Mouse (Mus musculus): ENCODE measurements around the gene Wwox. TPM values are rescaled to one million over a fixed set of nuclear protein-coding genes. Genes with fewer than 3 reads are reported as not detected.

The Wwox gene
- polyA plus RNA-seq, 1 experiment from 2014 or later = 13.7 TPM

GRCm38 (mm10) chr8:115173634-115174081, 734.2 kb downstream of the Wwox start:
- no peaks in the 10 kb centered on the region for H3K36me3 ChIP-seq
- H3K9ac ChIP-seq = no peak overlapping the region
- ATAC-seq (ENCODE audit: insufficient number of reproducible peaks, low FRiP score, low TSS enrichment, low read depth) = no peak
- H3K27ac ChIP-seq (replicated peaks) = no peak overlapping the region
- no peaks in the 10 kb centered on the region for H3K9me3 ChIP-seq (replicated peaks)
- H3K4me3 ChIP-seq (replicated peaks) = no peak overlapping the region
- no peaks in the 10 kb centered on the region for H3K27me3 ChIP-seq
- peaks cover 6% of the 10 kb centered on the region for H3K4me1 ChIP-seq
- 43% methylated on average over 14 of the region's 14 CpGs for WGBS
- 0 out of 2 replicates have a peak overlapping the region, but pooled peaks have one; percentile 4 for H3K4me2 ChIP-seq (replicated peaks)

- Histone ChIP-seq H3K4me2 (replicated peaks) (no peak overlapping the region), H3K4me1 (peaks cover 11% of the 10 kb centered on the region), H3K36me3 (no peaks in the 10 kb centered on the region), H3K27me3 (0 out of 2 replicates have a peak, but pooled peaks cover 2% of the 10 kb centered on the region), H3K9ac (no peak overlapping the region), H3K9me3 (replicated peaks) (no peaks in the 10 kb centered on the region), H3K27ac (replicated peaks) (no peak overlapping the region), H3K4me3 (replicated peaks) (no peak overlapping the region)
- ATAC-seq (ENCODE audit: insufficient number of reproducible peaks, low FRiP score, low TSS enrichment, low read depth) = no peak
- WGBS = 75% methylated on average over 6 of the region's 6 CpGs
Observed at GRCm38 (mm10) chr8:115185431-115185964, 746.0 kb downstream of the Wwox start.

- H3K27me3 ChIP-seq = 0 out of 2 replicates have a peak, but pooled peaks cover 2% of the 10 kb centered on the region
- no peak overlapping the region for H3K27ac ChIP-seq (replicated peaks)
- H3K9ac ChIP-seq = no peak overlapping the region
- H3K4me2 ChIP-seq (replicated peaks) = no peak overlapping the region
- 65% methylated on average over 13 of the region's 13 CpGs for WGBS
- H3K9me3 ChIP-seq (replicated peaks) = no peaks in the 10 kb centered on the region
- H3K4me1 ChIP-seq = peaks cover 11% of the 10 kb centered on the region
- H3K4me3 ChIP-seq (replicated peaks) = no peak overlapping the region
- no peaks in the 10 kb centered on the region for H3K36me3 ChIP-seq
- no peak for ATAC-seq (ENCODE audit: insufficient number of reproducible peaks, low FRiP score, low TSS enrichment, low read depth)
Observed at GRCm38 (mm10) chr8:115186121-115186811, 746.8 kb downstream of the Wwox start.

DNA sequence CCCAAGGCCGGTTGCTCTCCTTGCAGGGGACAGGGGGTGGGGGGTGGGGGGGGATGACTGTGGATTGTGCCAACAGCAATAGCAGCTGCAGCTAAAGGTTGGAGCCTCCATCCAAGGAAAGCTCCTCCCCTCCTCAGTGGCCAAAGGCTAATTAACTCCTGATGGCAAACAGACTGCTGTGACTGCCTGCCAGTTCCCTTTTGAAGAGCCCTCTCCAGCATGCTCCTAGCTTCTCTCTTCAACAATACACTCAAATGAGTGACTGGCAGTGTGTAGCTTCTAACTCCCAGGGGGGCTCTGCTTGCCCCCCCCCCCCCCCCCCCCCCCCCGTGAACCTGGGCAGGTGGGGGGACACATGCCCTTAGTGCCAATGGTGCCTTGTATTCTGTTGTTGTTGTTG, 747.4 kb downstream of the Wwox start:
- Histone ChIP-seq H3K4me3 (replicated peaks) (no peak overlapping the region), H3K4me1 (peaks cover 11% of the 10 kb centered on the region), H3K27ac (replicated peaks) (no peak overlapping the region), H3K4me2 (replicated peaks) (no peak overlapping the region), H3K9ac (no peak overlapping the region), H3K27me3 (0 out of 2 replicates have a peak, but pooled peaks cover 2% of the 10 kb centered on the region), H3K9me3 (replicated peaks) (no peaks in the 10 kb centered on the region), H3K36me3 (no peaks in the 10 kb centered on the region)
- 13% methylated on average over 2 of the region's 2 CpGs for WGBS
- no peak; the same call in 1 of the 2 replicates for ATAC-seq (ENCODE audit: insufficient number of reproducible peaks, low FRiP score, low TSS enrichment, low read depth)

- no peak for ATAC-seq (ENCODE audit: insufficient number of reproducible peaks, low FRiP score, low TSS enrichment, low read depth)
- 79% methylated on average over 4 of the region's 4 CpGs for WGBS
- no peak overlapping the region for H3K4me3 ChIP-seq (replicated peaks)
- H3K36me3 ChIP-seq = no peaks in the 10 kb centered on the region
- H3K4me1 ChIP-seq = peaks cover 11% of the 10 kb centered on the region
- H3K27ac ChIP-seq (replicated peaks) = no peak overlapping the region
- no peak overlapping the region for H3K4me2 ChIP-seq (replicated peaks)
- H3K9ac ChIP-seq = no peak overlapping the region
- no peaks in the 10 kb centered on the region for H3K9me3 ChIP-seq (replicated peaks)
- 0 out of 2 replicates have a peak, but pooled peaks cover 2% of the 10 kb centered on the region for H3K27me3 ChIP-seq
Observed at GRCm38 (mm10) chr8:115188446-115188845, 749.0 kb downstream of the Wwox start.

DNA sequence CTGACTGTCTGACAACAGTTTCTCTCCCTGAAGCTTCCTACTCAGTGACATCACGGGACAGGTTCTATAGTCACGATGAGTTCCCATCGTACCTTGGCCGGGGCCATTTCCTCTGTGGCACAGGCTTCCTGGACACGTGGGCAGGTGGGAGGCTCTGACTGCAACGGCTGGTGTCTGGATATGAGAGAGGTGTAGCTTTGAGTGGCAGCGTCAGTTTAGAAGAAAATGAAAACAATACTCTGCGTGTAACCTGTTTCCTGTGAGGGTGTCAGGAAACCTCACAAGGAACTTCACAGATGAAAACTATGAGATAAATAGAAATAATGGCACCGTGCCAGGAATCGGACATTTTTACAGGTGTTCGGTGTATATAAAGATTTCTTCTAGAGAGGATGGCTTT, 750.4 kb downstream of the Wwox start:
- 64% methylated on average over 11 of the region's 11 CpGs for WGBS
- no peak for ATAC-seq (ENCODE audit: insufficient number of reproducible peaks, low FRiP score, low TSS enrichment, low read depth)
- H3K4me1 ChIP-seq = peaks cover 11% of the 10 kb centered on the region

DNA sequence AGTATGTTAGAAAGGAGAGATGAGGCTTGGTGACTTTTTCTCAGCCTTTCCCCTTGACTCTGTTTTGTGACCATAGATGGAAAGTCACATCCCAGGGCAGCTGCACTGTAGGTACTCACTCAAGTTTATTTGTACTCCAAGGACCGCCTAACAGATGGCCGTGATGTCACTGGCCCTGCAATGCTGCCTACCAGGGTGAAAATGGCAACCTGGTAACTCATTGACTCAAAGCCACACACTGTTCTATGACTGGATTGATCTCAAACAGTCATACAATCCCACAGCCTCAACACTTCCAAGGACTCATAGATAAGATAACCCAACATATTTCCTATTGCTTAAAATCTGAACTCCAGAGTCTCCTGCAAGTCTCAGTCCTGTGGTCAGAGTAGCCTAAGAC, 754.3 kb downstream of the Wwox start:
- WGBS = 93% methylated on average over 2 of the region's 2 CpGs
- H3K4me2 ChIP-seq (replicated peaks) = no peak overlapping the region
- H3K9me3 ChIP-seq (replicated peaks) = no peaks in the 10 kb centered on the region
- H3K36me3 ChIP-seq = no peaks in the 10 kb centered on the region
- H3K9ac ChIP-seq = no peak overlapping the region
- no peak overlapping the region for H3K4me3 ChIP-seq (replicated peaks)
- H3K27me3 ChIP-seq = peaks cover 4% of the 10 kb centered on the region; the same call in 1 of the 2 replicates
- no peaks in the 10 kb centered on the region for H3K4me1 ChIP-seq
- ATAC-seq (ENCODE audit: insufficient number of reproducible peaks, low FRiP score, low TSS enrichment, low read depth) = no peak
- no peak overlapping the region for H3K27ac ChIP-seq (replicated peaks)

More for the DNA sequence above, 750.4 kb downstream of the Wwox start:
- Histone ChIP-seq H3K36me3 (no peaks in the 10 kb centered on the region), H3K9ac (no peak overlapping the region), H3K4me3 (replicated peaks) (no peak overlapping the region), H3K27me3 (0 out of 2 replicates have a peak, but pooled peaks cover under 1% of the 10 kb centered on the region), H3K27ac (replicated peaks) (no peak overlapping the region), H3K9me3 (replicated peaks) (no peaks in the 10 kb centered on the region), H3K4me2 (replicated peaks) (no peak overlapping the region)

DNA sequence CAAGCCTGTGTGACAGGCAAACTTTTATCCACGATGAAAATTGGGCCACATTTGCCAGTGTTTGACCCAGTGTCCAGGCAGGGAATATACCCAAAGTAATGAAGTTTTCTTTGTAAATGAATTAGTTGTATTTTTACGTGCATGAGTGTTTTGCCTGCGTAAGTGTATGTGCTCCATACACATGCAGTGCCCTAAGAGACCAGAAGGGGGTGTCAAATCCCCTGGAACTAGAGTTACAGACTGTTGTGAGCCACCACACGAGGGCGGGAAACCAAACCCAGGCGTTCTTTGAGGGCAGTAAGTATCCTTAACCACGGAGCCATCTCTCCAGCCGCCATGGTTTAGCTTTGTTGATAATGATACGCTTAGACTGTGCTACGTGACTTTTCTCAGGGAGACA, 755.9 kb downstream of the Wwox start:
- peaks cover 12% of the 10 kb centered on the region; the same call in 1 of the 2 replicates for H3K4me1 ChIP-seq
- H3K4me3 ChIP-seq (replicated peaks) = no peak overlapping the region
- WGBS = 85% methylated on average over 10 of the region's 10 CpGs
- no peak for ATAC-seq (ENCODE audit: insufficient number of reproducible peaks, low FRiP score, low TSS enrichment, low read depth)
- no peaks in the 10 kb centered on the region for H3K36me3 ChIP-seq
- H3K27ac ChIP-seq (replicated peaks) = no peak overlapping the region
- H3K27me3 ChIP-seq = peaks cover 4% of the 10 kb centered on the region
- no peak overlapping the region for H3K4me2 ChIP-seq (replicated peaks)
- H3K9me3 ChIP-seq (replicated peaks) = no peaks in the 10 kb centered on the region
- H3K9ac ChIP-seq = no peak overlapping the region

GRCm38 (mm10) chr8:115196859-115197258, 757.4 kb downstream of the Wwox start:
- no peaks in the 10 kb centered on the region for H3K9me3 ChIP-seq (replicated peaks)
- 64% methylated on average over 2 of the region's 2 CpGs for WGBS
- H3K27me3 ChIP-seq = peaks cover 4% of the 10 kb centered on the region

GRCm38 (mm10) chr8:115199204-115199603, 759.7 kb downstream of the Wwox start:
- no peak overlapping the region for H3K4me3 ChIP-seq (replicated peaks)
- no peak overlapping the region for H3K27ac ChIP-seq (replicated peaks)
- no peak overlapping the region for H3K9ac ChIP-seq
- peaks cover 15% of the 10 kb centered on the region; the same call in 1 of the 2 replicates for H3K4me1 ChIP-seq
- peaks cover 7% of the 10 kb centered on the region for H3K27me3 ChIP-seq
- no peak for ATAC-seq (ENCODE audit: insufficient number of reproducible peaks, low FRiP score, low TSS enrichment, low read depth)
- H3K36me3 ChIP-seq = no peaks in the 10 kb centered on the region
- H3K9me3 ChIP-seq (replicated peaks) = no peaks in the 10 kb centered on the region
- no peak overlapping the region for H3K4me2 ChIP-seq (replicated peaks)
- WGBS = 33% methylated on average over 4 of the region's 4 CpGs

More at GRCm38 (mm10) chr8:115196859-115197258, 757.4 kb downstream of the Wwox start:
- Histone ChIP-seq H3K9ac (no peak overlapping the region), H3K4me2 (replicated peaks) (no peak overlapping the region), H3K27ac (replicated peaks) (no peak overlapping the region), H3K4me1 (peaks cover 15% of the 10 kb centered on the region; the same call in 1 of the 2 replicates), H3K36me3 (no peaks in the 10 kb centered on the region), H3K4me3 (replicated peaks) (no peak overlapping the region)
- no peak for ATAC-seq (ENCODE audit: insufficient number of reproducible peaks, low FRiP score, low TSS enrichment, low read depth)

- H3K27ac ChIP-seq (replicated peaks) = no peak overlapping the region
- H3K4me2 ChIP-seq (replicated peaks) = no peak overlapping the region
- WGBS = 27% methylated on average over 14 of the region's 14 CpGs
- H3K9me3 ChIP-seq (replicated peaks) = no peaks in the 10 kb centered on the region
- H3K9ac ChIP-seq = no peak overlapping the region
- H3K27me3 ChIP-seq = peaks cover 7% of the 10 kb centered on the region
- H3K4me3 ChIP-seq (replicated peaks) = no peak overlapping the region
- no peaks in the 10 kb centered on the region for H3K36me3 ChIP-seq
- H3K4me1 ChIP-seq = peaks cover 15% of the 10 kb centered on the region; the same call in 1 of the 2 replicates
- ATAC-seq (ENCODE audit: insufficient number of reproducible peaks, low FRiP score, low TSS enrichment, low read depth) = no peak
Observed at GRCm38 (mm10) chr8:115199616-115200150, 760.2 kb downstream of the Wwox start.

Measured in embryonic facial prominence, embryonic 15.5 days (tissue).